Mouse (Mus musculus): Measurements from ENCODE around the gene Dync1li1. TPM values are rescaled to one million over a fixed set of nuclear protein-coding genes. Genes with fewer than 3 reads are reported as not detected.

Gene Dync1li1
- polyA plus RNA-seq, 1 experiment: 25.0 TPM

DNA sequence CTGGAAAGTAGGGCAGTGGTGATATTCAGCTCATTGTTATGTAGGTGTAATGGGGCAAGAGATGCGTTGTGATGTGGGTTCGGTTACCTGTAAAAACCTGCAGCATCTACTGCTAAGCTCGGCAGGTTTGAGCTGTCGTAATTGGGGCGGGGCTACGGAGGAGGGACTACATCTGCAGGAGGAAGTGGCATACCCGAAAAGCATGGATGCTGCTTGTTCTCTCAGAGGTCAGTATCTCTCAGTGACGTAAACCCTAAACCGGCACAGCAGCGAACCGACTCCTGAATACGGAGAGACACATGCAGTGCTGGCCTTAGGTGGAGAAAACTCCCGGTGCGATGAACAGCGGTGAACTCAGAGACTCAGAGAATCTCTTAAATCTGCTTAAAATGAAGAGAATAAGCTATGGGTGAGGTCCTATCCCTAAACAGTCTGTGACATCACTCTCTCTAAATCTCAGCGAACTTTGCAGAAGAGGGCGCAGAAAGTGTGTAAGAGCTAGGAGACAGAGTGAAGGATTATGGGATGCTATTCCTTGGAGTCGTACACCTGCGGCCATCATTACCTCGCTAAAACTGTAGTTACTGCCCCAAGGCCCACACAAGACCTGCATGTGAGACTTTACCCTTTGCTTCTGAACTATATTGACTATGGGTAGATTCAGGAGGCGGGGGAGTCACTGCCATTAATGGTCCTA is 37.5 kb upstream of the Dync1li1 start:
- WGBS: 56% methylated on average over 21 of the region's 21 CpGs
- peaks cover 1% of the 10 kb centered on the region; the same call in 1 of the 2 replicates for H3K4me1 ChIP-seq (ENCODE audit: control insufficient read depth, insufficient read depth, low read length)
- TF ChIP-seq POLR2A (IDR thresholded peaks at IDR 0.05; ENCODE audit: borderline replicate concordance, control insufficient read depth, low read depth, low read length) (no peak), CTCF (IDR thresholded peaks at IDR 0.05; ENCODE audit: control insufficient read depth, insufficient read depth, low read length) (no peak)
- H3K4me3 ChIP-seq (replicated peaks; ENCODE audit: control insufficient read depth, low read depth, low read length): no peak overlapping the region
- H3K27ac ChIP-seq (ENCODE audit: control insufficient read depth, insufficient read depth, low read depth, low read length, poor library complexity): no peak overlapping the region

DNA sequence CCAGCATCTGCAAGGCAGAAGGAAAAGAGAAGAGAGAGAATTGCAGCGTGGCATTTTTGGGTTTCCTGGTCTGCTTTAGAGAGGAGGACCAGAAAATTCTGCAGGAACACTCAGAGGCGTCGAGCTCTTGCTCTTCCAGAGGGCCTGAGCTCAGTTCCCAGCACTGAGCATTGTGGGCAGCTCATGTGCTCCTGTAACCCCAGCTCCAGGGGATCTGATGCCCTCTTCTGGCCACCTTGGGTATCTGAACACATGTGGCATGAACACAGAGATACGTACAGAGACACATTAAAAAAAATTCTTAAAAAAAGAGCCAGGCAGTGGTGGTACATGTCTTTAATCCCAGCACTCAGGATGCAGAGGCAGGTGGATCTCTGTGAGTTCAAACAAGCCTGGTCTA is 33.2 kb upstream of the Dync1li1 start:
- H3K4me3 ChIP-seq (replicated peaks; ENCODE audit: control insufficient read depth, low read depth, low read length): no peak overlapping the region
- WGBS: 80% methylated on average over 4 of the region's 4 CpGs

DNA sequence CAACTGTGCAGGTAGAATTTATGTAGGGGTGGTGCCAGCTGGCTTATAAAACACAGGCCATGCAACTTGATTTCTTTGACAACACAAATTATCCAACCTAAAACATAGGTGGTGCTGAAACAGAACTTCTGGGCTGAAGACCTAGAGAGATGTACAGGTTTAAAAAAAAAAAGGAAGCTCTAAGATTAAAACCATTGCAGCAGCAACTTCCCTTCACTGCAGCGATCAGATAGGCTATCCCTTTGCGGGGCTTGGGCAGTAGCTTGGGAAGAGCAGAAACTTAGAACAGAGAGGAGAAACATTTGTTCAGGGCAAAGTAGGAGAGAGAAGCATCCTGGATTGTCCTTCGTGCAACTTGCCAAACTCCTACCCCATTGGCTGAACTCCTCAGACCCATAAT is 31.9 kb upstream of the Dync1li1 start:
- Histone ChIP-seq H3K4me3 (replicated peaks; ENCODE audit: control insufficient read depth, low read depth, low read length) (no peak overlapping the region), H3K27ac (ENCODE audit: control insufficient read depth, insufficient read depth, low read depth, low read length, poor library complexity) (no peak overlapping the region), H3K4me1 (ENCODE audit: control insufficient read depth, insufficient read depth, low read length) (no peaks in the 10 kb centered on the region)
- TF ChIP-seq POLR2A (IDR thresholded peaks at IDR 0.05; ENCODE audit: borderline replicate concordance, control insufficient read depth, low read depth, low read length) (no peak), CTCF (IDR thresholded peaks at IDR 0.05; ENCODE audit: control insufficient read depth, insufficient read depth, low read length) (no peak)
- WGBS: 9% methylated on average over 3 of the region's 3 CpGs

More for the DNA sequence above, 33.2 kb upstream of the Dync1li1 start:
- Histone ChIP-seq H3K4me1 (ENCODE audit: control insufficient read depth, insufficient read depth, low read length) (peaks cover 1% of the 10 kb centered on the region; the same call in 1 of the 2 replicates), H3K27ac (ENCODE audit: control insufficient read depth, insufficient read depth, low read depth, low read length, poor library complexity) (no peak overlapping the region)
- TF ChIP-seq POLR2A (IDR thresholded peaks at IDR 0.05; ENCODE audit: borderline replicate concordance, control insufficient read depth, low read depth, low read length) (no peak), CTCF (IDR thresholded peaks at IDR 0.05; ENCODE audit: control insufficient read depth, insufficient read depth, low read length) (peak; percentile 8; the same call in 1 of the 2 replicates)

GRCm38 (mm10) chr9:114660506-114660905 is 28.1 kb upstream of the Dync1li1 start:
- no peaks in the 10 kb centered on the region for H3K4me1 ChIP-seq (ENCODE audit: control insufficient read depth, insufficient read depth, low read length)
- TF ChIP-seq CTCF (IDR thresholded peaks at IDR 0.05; ENCODE audit: control insufficient read depth, insufficient read depth, low read length) (no peak), POLR2A (IDR thresholded peaks at IDR 0.05; ENCODE audit: borderline replicate concordance, control insufficient read depth, low read depth, low read length) (no peak)
- H3K4me3 ChIP-seq (replicated peaks; ENCODE audit: control insufficient read depth, low read depth, low read length): no peak overlapping the region
- WGBS: 88% methylated on average over 6 of the region's 6 CpGs
- H3K27ac ChIP-seq (ENCODE audit: control insufficient read depth, insufficient read depth, low read depth, low read length, poor library complexity): no peak overlapping the region

DNA sequence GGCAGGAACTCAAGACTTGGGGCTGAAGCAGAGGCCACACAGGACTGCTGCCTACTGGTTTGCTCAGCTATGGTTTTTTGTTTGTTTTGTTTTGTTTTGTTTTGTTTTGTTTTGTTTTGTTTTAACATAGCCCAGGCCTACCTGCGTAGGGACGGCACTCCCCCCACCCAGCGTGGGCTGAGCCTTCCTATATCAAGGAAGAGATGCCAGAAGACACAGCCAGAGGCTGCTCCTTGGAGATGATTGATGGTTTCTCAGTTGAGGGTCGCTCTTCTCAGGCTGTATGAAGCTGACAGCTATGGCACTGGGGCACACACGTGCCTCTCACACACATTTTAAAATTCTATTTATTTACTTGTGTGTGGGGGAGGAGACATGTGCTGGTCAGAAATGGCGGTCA is 27.6 kb upstream of the Dync1li1 start:
- 79% methylated on average over 6 of the region's 6 CpGs for WGBS
- TF ChIP-seq POLR2A (IDR thresholded peaks at IDR 0.05; ENCODE audit: borderline replicate concordance, control insufficient read depth, low read depth, low read length) (no peak), CTCF (IDR thresholded peaks at IDR 0.05; ENCODE audit: control insufficient read depth, insufficient read depth, low read length) (no peak)
- Histone ChIP-seq H3K27ac (ENCODE audit: control insufficient read depth, insufficient read depth, low read depth, low read length, poor library complexity) (no peak overlapping the region), H3K4me1 (ENCODE audit: control insufficient read depth, insufficient read depth, low read length) (no peaks in the 10 kb centered on the region), H3K4me3 (replicated peaks; ENCODE audit: control insufficient read depth, low read depth, low read length) (no peak overlapping the region)

DNA sequence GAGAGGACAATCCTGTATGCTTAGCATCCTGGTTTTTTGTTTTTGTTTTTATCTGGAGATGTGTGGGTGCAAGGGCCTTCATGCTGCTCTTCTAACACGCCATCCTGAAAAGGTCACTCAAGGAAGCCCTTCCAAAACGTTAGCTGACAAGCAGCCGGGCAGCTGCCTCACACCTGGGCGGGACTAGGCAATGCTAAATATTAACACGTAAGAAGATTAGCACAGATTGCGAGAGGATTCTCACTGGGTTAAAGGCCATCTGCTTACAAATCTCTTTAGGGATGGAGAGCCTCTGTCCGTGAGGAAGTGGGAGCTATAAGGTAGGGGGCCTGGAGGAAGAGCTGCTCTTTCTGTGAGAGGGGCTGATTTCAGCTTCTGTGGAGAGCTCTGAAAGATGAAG is 26.6 kb upstream of the Dync1li1 start:
- Histone ChIP-seq H3K4me3 (replicated peaks; ENCODE audit: control insufficient read depth, low read depth, low read length) (no peak overlapping the region), H3K4me1 (ENCODE audit: control insufficient read depth, insufficient read depth, low read length) (no peaks in the 10 kb centered on the region), H3K27ac (ENCODE audit: control insufficient read depth, insufficient read depth, low read depth, low read length, poor library complexity) (no peak overlapping the region)
- WGBS: 78% methylated on average over 7 of the region's 7 CpGs
- TF ChIP-seq CTCF (IDR thresholded peaks at IDR 0.05; ENCODE audit: control insufficient read depth, insufficient read depth, low read length) (no peak), POLR2A (IDR thresholded peaks at IDR 0.05; ENCODE audit: borderline replicate concordance, control insufficient read depth, low read depth, low read length) (no peak)

DNA sequence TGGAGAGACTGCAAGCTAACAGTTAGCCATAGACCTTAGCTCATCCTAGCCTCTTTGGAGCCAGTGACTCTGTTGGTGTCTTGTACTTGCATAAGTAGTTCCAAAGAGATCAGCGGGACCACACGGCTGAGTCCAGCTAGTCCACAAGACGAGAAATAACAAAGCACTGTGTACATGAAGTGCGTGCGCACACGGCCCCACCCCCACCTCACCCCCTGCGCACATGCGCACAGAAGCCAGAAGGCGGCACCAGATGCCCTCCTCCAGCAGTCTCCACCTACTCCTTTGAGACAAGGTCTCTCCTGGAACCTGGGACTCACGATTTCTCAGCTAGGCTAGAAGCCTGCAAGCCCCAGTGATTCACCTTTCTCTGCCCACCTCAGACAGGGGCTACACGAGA is 24.8 kb upstream of the Dync1li1 start:
- Histone ChIP-seq H3K4me1 (ENCODE audit: control insufficient read depth, insufficient read depth, low read length) (no peaks in the 10 kb centered on the region), H3K4me3 (replicated peaks; ENCODE audit: control insufficient read depth, low read depth, low read length) (no peak overlapping the region), H3K27ac (ENCODE audit: control insufficient read depth, insufficient read depth, low read depth, low read length, poor library complexity) (no peak overlapping the region)
- TF ChIP-seq CTCF (IDR thresholded peaks at IDR 0.05; ENCODE audit: control insufficient read depth, insufficient read depth, low read length) (no peak), POLR2A (IDR thresholded peaks at IDR 0.05; ENCODE audit: borderline replicate concordance, control insufficient read depth, low read depth, low read length) (no peak)
- 84% methylated on average over 11 of the region's 11 CpGs for WGBS

DNA sequence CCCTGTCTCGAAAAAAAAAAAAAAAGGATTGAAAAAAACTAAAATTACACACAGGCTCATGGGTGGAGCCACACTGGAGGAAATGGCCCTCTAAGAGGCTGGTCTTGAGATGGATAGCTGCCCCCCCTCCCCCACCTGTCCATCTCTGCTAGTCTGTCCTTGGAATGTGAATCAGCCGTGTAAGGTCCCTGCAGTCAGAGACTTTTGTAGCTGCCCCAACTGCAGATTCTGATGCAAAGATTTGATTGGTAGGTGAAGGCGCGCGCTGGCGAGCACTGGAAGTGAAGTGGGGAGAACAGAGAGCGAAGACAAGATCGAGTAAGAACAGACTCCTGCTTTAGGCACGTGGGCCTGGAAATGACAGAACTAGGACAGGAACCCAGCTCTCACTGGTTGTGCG is 21.7 kb upstream of the Dync1li1 start:
- H3K4me1 ChIP-seq (ENCODE audit: control insufficient read depth, insufficient read depth, low read length): no peaks in the 10 kb centered on the region
- no peak overlapping the region for H3K27ac ChIP-seq (ENCODE audit: control insufficient read depth, insufficient read depth, low read depth, low read length, poor library complexity)
- TF ChIP-seq CTCF (IDR thresholded peaks at IDR 0.05; ENCODE audit: control insufficient read depth, insufficient read depth, low read length) (no peak), POLR2A (IDR thresholded peaks at IDR 0.05; ENCODE audit: borderline replicate concordance, control insufficient read depth, low read depth, low read length) (no peak)
- H3K4me3 ChIP-seq (replicated peaks; ENCODE audit: control insufficient read depth, low read depth, low read length): no peak overlapping the region
- WGBS: 82% methylated on average over 10 of the region's 10 CpGs
